Mouse (Mus musculus) C2C12 (cell line): ENCODE data around the gene Gstt3. TPM values are rescaled to one million over a fixed set of nuclear protein-coding genes. Genes with fewer than 3 reads are reported as not detected.

ENCODE experiments used
- H3K27me3 ChIP-seq: one replicate; pipeline ENCODE4 v1.6.1; 2011; ENCODE audit not compliant: control insufficient read depth, insufficient read depth, insufficient read length
- H3K36me3 ChIP-seq: one replicate; pipeline ENCODE4 v1.6.1; 2011; ENCODE audit not compliant: control insufficient read depth, insufficient read depth
- H3K4me3 ChIP-seq: one replicate; pipeline ENCODE4 v1.5.1; 2011; ENCODE audit warnings: mild to moderate bottlenecking, control low read depth; ENCODE audit not compliant: poor library complexity, insufficient read depth, severe bottlenecking
- H3K79me2 ChIP-seq: one replicate; pipeline ENCODE4 v1.6.1; 2011; ENCODE audit not compliant: control insufficient read depth, insufficient read depth
- H3K79me3 ChIP-seq: one replicate; pipeline ENCODE4 v1.6.1; 2011; ENCODE audit warnings: low read depth, control low read depth
- H3ac ChIP-seq: one replicate; pipeline ENCODE3; 2011; ENCODE audit warnings: low read depth; ENCODE audit not compliant: control insufficient read depth, insufficient read length
- CEBPB ChIP-seq: IDR thresholded peaks from one replicate; pipeline ENCODE4 v1.6.1; 2011; ENCODE audit warnings: low read depth, mild to moderate bottlenecking, control low read depth, moderate library complexity
- CTCF ChIP-seq: IDR thresholded peaks from one replicate; pipeline ENCODE4 v1.5.1; 2011; ENCODE audit not compliant: control insufficient read depth, insufficient read depth, insufficient read length
- FOSL1 ChIP-seq: IDR thresholded peaks from one replicate; pipeline ENCODE4 v1.8.0; 2011; ENCODE audit warnings: mild to moderate bottlenecking, low read length; ENCODE audit not compliant: poor library complexity, insufficient read depth, severe bottlenecking
- MAX ChIP-seq: IDR thresholded peaks from one replicate; pipeline ENCODE4 v1.6.1; 2011; ENCODE audit warnings: mild to moderate bottlenecking, control low read depth
- MYOD1 ChIP-seq: IDR thresholded peaks from one replicate; pipeline ENCODE4 v1.6.1; 2011; ENCODE audit warnings: low read depth; ENCODE audit not compliant: control insufficient read depth, insufficient read length
- MYOG ChIP-seq: IDR thresholded peaks from one replicate; pipeline ENCODE4 v1.6.1; 2011; ENCODE audit not compliant: control insufficient read depth, insufficient read length; ENCODE audit errors: extremely low read depth
- USF1 ChIP-seq: IDR thresholded peaks from one replicate; pipeline ENCODE4 v1.6.1; 2011; ENCODE audit warnings: low read depth, mild to moderate bottlenecking, control low read depth, moderate library complexity
- polyA plus RNA-seq: library from polyadenylated mRNA; unstranded; fragments of >200 nt; fragmentation: generic; extraction: Trizol; gene quantifications from one replicate; pipeline ENCODE4 v1.2.1, GENCODE M21; 2012; ENCODE audit warnings: missing spikeins

The Gstt3 gene
- polyA plus RNA-seq, 1 experiment, result 0.13 TPM

DNA sequence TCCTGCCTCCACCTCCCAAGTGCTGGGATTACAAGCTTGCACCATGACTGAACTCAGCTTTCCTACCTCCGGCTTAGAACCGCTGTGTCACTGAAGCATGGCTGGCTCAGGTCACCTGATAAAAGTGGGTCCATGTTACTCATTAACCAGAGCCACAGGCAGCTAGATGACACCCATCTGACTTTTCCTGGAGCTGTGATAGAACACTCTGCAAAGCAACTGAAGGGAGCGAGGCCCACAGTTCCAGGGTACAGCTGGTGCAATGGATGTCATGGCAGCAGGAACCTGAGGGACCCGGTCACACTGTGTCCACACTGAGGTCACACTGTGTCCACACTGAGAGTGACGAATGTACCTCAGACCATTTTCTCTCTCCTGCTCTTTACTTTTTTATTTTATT, 8.6 kb upstream of the Gstt3 start:
- TF ChIP-seq CEBPB (no peak), CTCF (no peak), FOSL1 (no peak), MYOD1 (no peak), USF1 (no peak), MYOG (no peak), MAX (no peak)
- H3ac ChIP-seq, result no peak overlapping the region
- H3K36me3 ChIP-seq, result no peaks in the 10 kb centered on the region
- H3K4me3 ChIP-seq, result no peak overlapping the region
- peaks cover 3% of the 10 kb centered on the region for H3K27me3 ChIP-seq
- no peaks in the 10 kb centered on the region for H3K79me2 ChIP-seq
- no peaks in the 10 kb centered on the region for H3K79me3 ChIP-seq

DNA sequence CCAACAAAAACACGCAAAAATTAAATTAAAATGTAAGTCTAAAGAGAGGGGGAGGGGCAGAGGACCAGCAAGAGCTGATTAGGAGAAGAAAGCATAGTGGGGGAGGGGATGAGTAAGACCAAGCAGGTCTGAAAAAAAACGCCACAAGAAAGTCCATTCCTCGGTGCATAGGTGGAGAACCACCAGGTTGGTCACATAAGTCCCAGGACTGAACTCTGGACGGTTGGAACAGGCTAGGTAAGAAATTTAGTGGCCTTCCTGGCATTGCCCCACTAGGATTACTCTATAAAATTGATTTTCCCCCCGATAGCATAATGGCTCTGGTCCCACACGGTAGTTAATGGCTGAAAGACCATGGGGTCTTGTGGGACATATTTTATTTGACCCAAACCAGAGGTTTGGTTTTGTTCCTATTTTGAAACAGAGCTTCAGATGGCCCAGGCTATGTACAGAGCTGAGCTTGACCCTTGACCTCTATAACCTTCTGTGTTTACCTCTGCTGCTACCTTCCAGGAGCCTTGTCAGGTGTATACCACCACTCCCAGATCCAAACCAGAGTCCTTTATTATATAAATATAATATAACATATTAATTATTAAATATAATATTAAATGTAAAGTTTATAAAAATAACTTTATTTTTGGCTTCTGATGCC, 8.0 kb upstream of the Gstt3 start:
- Histone ChIP-seq H3K4me3 (no peak overlapping the region), H3K79me3 (no peaks in the 10 kb centered on the region), H3ac (no peak overlapping the region), H3K27me3 (peaks cover 3% of the 10 kb centered on the region), H3K36me3 (no peaks in the 10 kb centered on the region), H3K79me2 (no peaks in the 10 kb centered on the region)
- TF ChIP-seq MYOG, result no peak
- no peak for TF ChIP-seq USF1
- no peak for TF ChIP-seq MAX
- no peak for TF ChIP-seq CEBPB
- no peak for TF ChIP-seq MYOD1
- no peak for TF ChIP-seq FOSL1
- no peak for TF ChIP-seq CTCF

DNA sequence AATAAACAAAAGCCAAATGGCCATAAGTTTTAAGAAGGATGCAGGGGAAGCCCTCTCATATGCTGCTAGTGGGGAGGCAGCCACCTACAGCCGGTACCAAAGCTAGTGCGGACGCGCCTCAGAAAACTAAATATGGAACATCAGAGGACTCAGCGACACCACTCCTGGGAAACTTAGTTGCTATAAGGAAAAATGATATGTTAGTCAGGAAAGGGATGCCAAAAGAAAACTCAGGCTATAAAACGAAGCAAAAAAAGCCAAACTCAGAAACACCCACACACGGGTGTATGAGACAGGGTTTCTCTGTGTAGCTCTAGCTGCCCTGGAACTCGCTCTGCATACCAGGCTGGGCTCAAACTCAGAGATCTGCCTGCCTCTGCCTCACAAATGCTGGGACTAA, 7.1 kb upstream of the Gstt3 start:
- Histone ChIP-seq H3ac (no peak overlapping the region), H3K79me2 (no peaks in the 10 kb centered on the region), H3K4me3 (no peak overlapping the region), H3K79me3 (no peaks in the 10 kb centered on the region), H3K27me3 (peaks cover 3% of the 10 kb centered on the region), H3K36me3 (no peaks in the 10 kb centered on the region)
- TF ChIP-seq CEBPB, result no peak
- TF ChIP-seq MYOD1, result no peak
- no peak for TF ChIP-seq MYOG
- no peak for TF ChIP-seq USF1

DNA sequence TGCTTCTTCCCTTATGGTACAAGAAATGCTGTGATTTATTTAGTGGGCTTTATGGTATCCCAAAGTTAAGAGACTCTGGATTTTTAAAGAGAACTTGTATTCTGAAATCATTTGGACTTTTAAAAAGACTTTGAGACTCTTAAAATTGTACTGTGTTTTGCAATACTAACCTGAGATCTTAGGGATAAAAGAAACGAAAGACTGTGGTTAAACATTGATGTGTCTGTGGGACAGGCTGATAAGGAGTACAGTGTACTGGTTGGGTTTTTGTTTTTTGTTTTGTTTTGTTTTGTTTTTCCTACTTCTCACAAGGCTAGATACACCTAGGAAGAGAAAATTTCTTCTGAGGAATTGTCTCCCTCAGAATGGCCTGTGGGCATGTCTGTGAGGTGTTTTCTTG, 4.2 kb upstream of the Gstt3 start:
- no peaks in the 10 kb centered on the region for H3K79me3 ChIP-seq
- TF ChIP-seq USF1, result no peak
- no peak for TF ChIP-seq CTCF
- no peak for TF ChIP-seq MYOD1
- no peak for TF ChIP-seq CEBPB
- no peak for TF ChIP-seq FOSL1
- TF ChIP-seq MAX, result no peak
- no peak for TF ChIP-seq MYOG
- no peak overlapping the region for H3ac ChIP-seq
- peaks cover 14% of the 10 kb centered on the region for H3K27me3 ChIP-seq
- no peaks in the 10 kb centered on the region for H3K36me3 ChIP-seq
- no peak overlapping the region for H3K4me3 ChIP-seq
- no peaks in the 10 kb centered on the region for H3K79me2 ChIP-seq

DNA sequence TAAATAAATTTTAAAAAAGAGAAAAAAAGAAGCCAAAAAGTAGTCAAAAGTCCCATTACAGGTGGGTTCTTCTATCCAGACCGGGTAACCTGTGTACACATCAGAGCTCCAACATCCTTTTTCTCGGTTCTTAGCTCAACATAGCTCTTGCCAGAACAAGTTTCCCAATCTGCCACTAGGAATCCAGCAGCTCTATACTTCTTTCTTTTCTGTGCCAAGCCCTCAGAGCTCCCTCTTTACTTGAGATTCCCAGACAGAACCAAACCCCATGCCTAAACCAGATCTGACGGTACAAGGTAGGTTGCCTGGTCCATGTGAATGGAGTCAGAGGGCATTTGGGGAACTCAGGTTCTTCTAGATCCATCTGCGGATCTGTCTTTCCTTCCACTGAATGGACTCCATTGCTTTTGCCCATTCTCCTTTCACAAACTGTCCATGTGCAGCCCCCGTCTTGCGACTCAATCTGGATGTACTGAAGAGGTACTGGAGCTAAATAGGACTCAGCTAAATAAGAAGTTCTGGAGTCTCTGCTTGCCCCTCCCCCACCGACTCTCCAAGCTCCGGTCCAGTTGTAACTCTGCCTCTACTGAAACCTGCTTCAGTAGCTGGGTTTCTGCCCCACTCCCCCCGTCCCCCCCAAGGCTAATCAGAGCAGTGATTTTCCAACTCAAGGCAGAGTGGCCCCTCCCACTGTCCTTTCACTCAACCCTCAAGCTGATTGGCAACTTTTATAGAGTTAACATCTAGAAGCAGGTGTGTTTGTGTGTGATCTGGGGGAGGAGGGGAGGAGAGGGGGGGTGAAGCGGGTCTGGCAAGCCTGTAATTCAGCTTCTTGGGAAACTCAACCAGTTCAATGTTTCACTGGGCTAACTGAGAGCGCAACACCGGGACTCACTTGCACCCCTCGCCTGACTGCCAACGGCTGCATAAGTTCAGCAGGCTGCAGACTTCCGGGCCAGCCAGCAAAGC, 1.7 kb downstream of the Gstt3 start:
- H3K79me3 ChIP-seq, result no peaks in the 10 kb centered on the region
- no peak overlapping the region for H3K4me3 ChIP-seq
- TF ChIP-seq USF1 (no peak), FOSL1 (no peak), MAX (no peak), MYOD1 (no peak), MYOG (no peak), CTCF (no peak), CEBPB (no peak)
- H3K79me2 ChIP-seq, result no peaks in the 10 kb centered on the region
- no peaks in the 10 kb centered on the region for H3K36me3 ChIP-seq
- no peak overlapping the region for H3ac ChIP-seq
- H3K27me3 ChIP-seq, result peaks cover 33% of the 10 kb centered on the region

DNA sequence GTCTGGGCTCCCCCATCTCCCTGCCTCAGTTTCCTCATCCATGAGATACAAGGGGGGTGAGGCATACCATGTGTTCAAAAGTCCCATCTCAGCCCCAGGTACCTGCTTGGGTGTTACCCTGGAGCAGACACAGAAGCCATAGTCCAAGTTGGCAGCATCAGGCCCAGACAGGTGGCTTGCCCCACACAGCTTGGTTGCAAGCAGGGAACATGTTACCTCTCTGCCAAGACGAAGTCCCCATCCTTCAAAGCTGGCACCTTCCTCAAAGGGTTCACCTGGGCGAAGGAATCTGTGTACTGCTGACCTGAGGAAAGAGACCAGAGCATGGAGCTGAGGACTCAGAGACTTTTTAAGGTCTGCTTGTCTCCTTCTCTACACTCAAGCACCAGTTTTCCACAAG, 3.3 kb downstream of the Gstt3 start:
- peaks cover 30% of the 10 kb centered on the region for H3K27me3 ChIP-seq
- H3K79me2 ChIP-seq, result no peaks in the 10 kb centered on the region
- H3K4me3 ChIP-seq, result no peak overlapping the region
- TF ChIP-seq CTCF (no peak), MYOG (no peak), CEBPB (no peak), MAX (no peak), USF1 (no peak), MYOD1 (no peak), FOSL1 (no peak)
- no peaks in the 10 kb centered on the region for H3K79me3 ChIP-seq
- no peak overlapping the region for H3ac ChIP-seq
- H3K36me3 ChIP-seq, result no peaks in the 10 kb centered on the region
